Mouse (Mus musculus) liver, embryonic 16.5 days (tissue): ENCODE results near the gene Hrct1. TPM values are rescaled to one million over a fixed set of nuclear protein-coding genes. Genes with fewer than 3 reads are reported as not detected.

Experiments
- ATAC-seq: fragments of 200-750 bp; cut with Nextera tagmentation; 2 replicates; pipeline ENCODE4 v1.8.0; 2017; ENCODE audit warnings: low read depth, mild to moderate bottlenecking, moderate number of reproducible peaks, moderate library complexity
- H3K27ac ChIP-seq: fragments of 300-500 bp; sonication (generic); 2 replicates; pipeline ENCODE4 v1.5.1; 2014; ENCODE audit warnings: mild to moderate bottlenecking, low read length
- H3K27me3 ChIP-seq: fragments of 300-500 bp; sonication (generic); 2 replicates; pipeline ENCODE4 v1.6.1; 2014; ENCODE audit warnings: low read depth, low read length, mixed read lengths; ENCODE audit not compliant: control insufficient read depth, insufficient read depth
- H3K36me3 ChIP-seq: fragments of 300-500 bp; sonication (generic); 2 replicates; pipeline ENCODE4 v1.6.1; 2014; ENCODE audit warnings: mild to moderate bottlenecking; ENCODE audit not compliant: control insufficient read depth, insufficient read depth
- H3K4me1 ChIP-seq: fragments of 300-500 bp; sonication (generic); 2 replicates; pipeline ENCODE4 v1.6.1; 2014; ENCODE audit warnings: low read depth, low read length, mixed read lengths; ENCODE audit not compliant: control insufficient read depth
- H3K4me2 ChIP-seq: fragments of 300-500 bp; sonication (generic); 2 replicates; pipeline ENCODE4 v1.6.1; 2014; ENCODE audit warnings: low read depth, low read length, mixed read lengths
- H3K4me3 ChIP-seq: fragments of 300-500 bp; sonication (generic); 2 replicates; pipeline ENCODE4 v1.5.1; 2014; ENCODE audit warnings: low read depth, mild to moderate bottlenecking, low read length
- H3K9ac ChIP-seq: fragments of 300-500 bp; sonication (generic); 2 replicates; pipeline ENCODE4 v1.6.1; 2014; ENCODE audit warnings: low read depth, low read length
- H3K9me3 ChIP-seq: fragments of 300-500 bp; sonication (generic); replicated peaks from 2 replicates; pipeline ENCODE4 v1.6.1; 2016; ENCODE audit warnings: low read length; ENCODE audit not compliant: control insufficient read depth
- WGBS: fragments of 180-500 bp; shearing (Covaris S2); extraction: QIAGEN DNeasy Blood & Tissue Kit; methylation state at CpG from one replicate; pipeline ENCODE4 v1.1.7; 2014; ENCODE audit not compliant: insufficient replicate concordance; 5-methylcytosine and 5-hydroxymethylcytosine counted together
- polyA plus RNA-seq: library from polyadenylated mRNA; unstranded; fragments of >200 nt; fragmentation: Nextera tagmentation; extraction: Ambion mirVana; gene quantifications from 2 replicates; pipeline ENCODE4 v1.2.1, GENCODE M21; 2015

The Hrct1 gene
- polyA plus RNA-seq, 1 experiment from 2014 or later, result 0.22 TPM

- no peak for ATAC-seq
- Histone ChIP-seq H3K27me3 (no peaks in the 10 kb centered on the region), H3K36me3 (no peaks in the 10 kb centered on the region), H3K4me2 (no peak overlapping the region), H3K9ac (no peak overlapping the region), H3K4me1 (peaks cover 1% of the 10 kb centered on the region), H3K4me3 (no peak overlapping the region), H3K9me3 (no peaks in the 10 kb centered on the region), H3K27ac (no peak overlapping the region)
- WGBS, result 13% methylated on average over 1 of the region's 1 CpGs
Measured at GRCm38 (mm10) chr4:43724764-43725163, 2.2 kb upstream of the Hrct1 start.

GRCm38 (mm10) chr4:43726228-43726993 lies 577 bp upstream of the Hrct1 start:
- no peak for ATAC-seq
- WGBS, result 32% methylated on average over 12 of the region's 12 CpGs
- H3K4me1 ChIP-seq, result peaks cover 6% of the 10 kb centered on the region
- no peaks in the 10 kb centered on the region for H3K9me3 ChIP-seq
- no peak overlapping the region for H3K4me3 ChIP-seq
- H3K27me3 ChIP-seq, result no peaks in the 10 kb centered on the region
- no peak overlapping the region for H3K9ac ChIP-seq
- H3K4me2 ChIP-seq, result no peak overlapping the region
- no peaks in the 10 kb centered on the region for H3K36me3 ChIP-seq
- H3K27ac ChIP-seq, result no peak overlapping the region

GRCm38 (mm10) chr4:43727718-43728575 lies 959 bp downstream of the Hrct1 start:
- no peak overlapping the region; the same call in 1 of the 2 replicates for H3K27ac ChIP-seq
- H3K9ac ChIP-seq, result no peak overlapping the region
- H3K36me3 ChIP-seq, result no peaks in the 10 kb centered on the region
- ATAC-seq, result no peak
- H3K9me3 ChIP-seq, result no peaks in the 10 kb centered on the region
- H3K4me1 ChIP-seq, result peaks cover 6% of the 10 kb centered on the region
- H3K4me3 ChIP-seq, result no peak overlapping the region
- 37% methylated on average over 7 of the region's 7 CpGs for WGBS
- H3K27me3 ChIP-seq, result no peaks in the 10 kb centered on the region
- no peak overlapping the region for H3K4me2 ChIP-seq

GRCm38 (mm10) chr4:43728576-43728954 lies 1.6 kb downstream of the Hrct1 start:
- Histone ChIP-seq H3K4me1 (peaks cover 6% of the 10 kb centered on the region), H3K27ac (peak overlapping the region; percentile 15; the same call in 1 of the 2 replicates), H3K4me3 (no peak overlapping the region), H3K4me2 (no peak overlapping the region), H3K9ac (no peak overlapping the region), H3K9me3 (no peaks in the 10 kb centered on the region), H3K27me3 (no peaks in the 10 kb centered on the region), H3K36me3 (no peaks in the 10 kb centered on the region)
- ATAC-seq, result no peak
- 28% methylated on average over 5 of the region's 5 CpGs for WGBS

- Histone ChIP-seq H3K4me3 (no peak overlapping the region), H3K27ac (peak overlapping the region; percentile 15; the same call in 1 of the 2 replicates), H3K4me1 (peaks cover 6% of the 10 kb centered on the region), H3K4me2 (no peak overlapping the region), H3K27me3 (no peaks in the 10 kb centered on the region), H3K36me3 (no peaks in the 10 kb centered on the region), H3K9ac (no peak overlapping the region), H3K9me3 (no peaks in the 10 kb centered on the region)
- ATAC-seq, result no peak
- WGBS, result 29% methylated on average over 3 of the region's 3 CpGs
Measured at GRCm38 (mm10) chr4:43729126-43729525, 2.1 kb downstream of the Hrct1 start.

GRCm38 (mm10) chr4:43729794-43730550 lies 3.0 kb downstream of the Hrct1 start, which contains the start of gene Spaar:
Spaar (plus strand) TSS chr4:43730034.
- Histone ChIP-seq H3K27me3 (no peaks in the 10 kb centered on the region), H3K4me1 (peaks cover 6% of the 10 kb centered on the region), H3K9me3 (no peaks in the 10 kb centered on the region), H3K4me2 (no peak within 1 kb of the TSS), H3K9ac (no peak within 1 kb of the TSS), H3K4me3 (no peak within 1 kb of the TSS), H3K27ac (peak within 1 kb of the TSS; percentile 15; the same call in 1 of the 2 replicates), H3K36me3 (no peaks in the 10 kb centered on the region)
- WGBS, result 23% methylated on average over 14 of the region's 14 CpGs
- ATAC-seq, result no peak

GRCm38 (mm10) chr4:43730750-43731297 lies 3.8 kb downstream of the Hrct1 start:
- WGBS, result 60% methylated on average over 21 of the region's 21 CpGs
- no peaks in the 10 kb centered on the region for H3K27me3 ChIP-seq
- 0 out of 2 replicates have a peak, but pooled peaks have one; percentile 3 for ATAC-seq
- H3K36me3 ChIP-seq, result no peaks in the 10 kb centered on the region
- H3K9me3 ChIP-seq, result no peaks in the 10 kb centered on the region
- no peak overlapping the region for H3K27ac ChIP-seq
- peaks cover 6% of the 10 kb centered on the region for H3K4me1 ChIP-seq
- no peak overlapping the region for H3K9ac ChIP-seq
- H3K4me2 ChIP-seq, result no peak overlapping the region
- no peak overlapping the region for H3K4me3 ChIP-seq

- 0% methylated on average over 1 of the region's 1 CpGs for WGBS
- Histone ChIP-seq H3K27ac (no peak overlapping the region), H3K4me3 (no peak overlapping the region)
Measured at GRCm38 (mm10) chr4:43732171-43732570, 5.2 kb downstream of the Hrct1 start.

More at GRCm38 (mm10) chr4:43732171-43732570, 5.2 kb downstream of the Hrct1 start:
- ATAC-seq, result no peak
- peaks cover 6% of the 10 kb centered on the region for H3K4me1 ChIP-seq
- no peaks in the 10 kb centered on the region for H3K9me3 ChIP-seq
- no peaks in the 10 kb centered on the region for H3K27me3 ChIP-seq
- H3K4me2 ChIP-seq, result no peak overlapping the region
- no peak overlapping the region for H3K9ac ChIP-seq
- no peaks in the 10 kb centered on the region for H3K36me3 ChIP-seq
